In the genomic region with DNA sequence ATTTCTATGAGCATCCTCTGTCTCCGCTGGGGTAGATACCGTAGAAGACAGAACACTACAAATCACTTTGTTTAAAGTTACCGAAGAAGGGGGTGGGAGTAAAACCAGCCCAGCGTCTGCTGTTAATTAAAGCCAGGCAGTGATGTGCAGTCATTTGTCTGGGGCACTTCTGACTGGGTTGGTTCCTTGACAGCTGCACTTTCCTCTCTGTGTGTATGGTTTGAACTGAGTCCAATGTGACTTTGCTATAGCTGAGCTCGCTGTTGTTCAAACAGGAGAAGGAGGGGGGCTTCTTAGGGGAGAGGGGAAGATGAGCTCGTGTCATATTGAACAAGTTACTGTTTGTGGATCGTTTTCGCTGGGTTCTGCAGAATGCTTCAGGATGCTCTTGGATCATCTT, we compare ENCODE assay signal across 13 mouse cellular contexts.
A peak's percentile ranks its signal among the peaks of the same experiment; 100 is the strongest.
DNase-seq lines count a peak whose midpoint lies in the region; ATAC-seq and TF ChIP-seq lines count a peak whose summit lies in the region.
"Had no signal": no experiment of that assay in that cellular context is flagged by ENCODE, and none has a peak within 500 bp of the region (broad histone marks: within the 10 kb centered on the region; RNA-seq: fewer than 3 reads in every experiment).

No protein-coding gene starts in this region.

- no peak overlapping the region for H3K9ac ChIP-seq in kidney, embryonic 16.5 days (replicated peaks; ENCODE audit: low read length)
- H3K9ac ChIP-seq in embryonic facial prominence, embryonic 13.5 days = no peak overlapping the region
- H3K9ac ChIP-seq in limb, embryonic 14.5 days (ENCODE audit: low read depth, low read length, severe bottlenecking) = no peak overlapping the region
- H3K9ac ChIP-seq: kidney, embryonic 15.5 days; midbrain, embryonic 13.5 days; neural tube, embryonic 13.5 days had no signal

- H3K27ac ChIP-seq in kidney, embryonic 16.5 days (ENCODE audit: low read length) = no peak overlapping the region
- H3K27ac ChIP-seq in embryonic facial prominence, embryonic 13.5 days = peak overlapping the region; percentile 55
- no peak overlapping the region for H3K27ac ChIP-seq in limb, embryonic 14.5 days (replicated peaks; ENCODE audit: low read depth, low read length)
- H3K27ac ChIP-seq: heart, embryonic 10.5 days; kidney, embryonic 15.5 days; midbrain, embryonic 13.5 days; neural tube, embryonic 13.5 days had no signal

- no peak overlapping the region for H3K4me2 ChIP-seq in kidney, embryonic 16.5 days (replicated peaks; ENCODE audit: low read depth, low read length)
- H3K4me2 ChIP-seq in embryonic facial prominence, embryonic 13.5 days = peak overlapping the region; percentile 34
- H3K4me2 ChIP-seq in limb, embryonic 14.5 days (replicated peaks; ENCODE audit: low read depth, low read length, severe bottlenecking) = no peak overlapping the region
- H3K4me2 ChIP-seq: kidney, embryonic 15.5 days; midbrain, embryonic 13.5 days; neural tube, embryonic 13.5 days had no signal

- WGBS in kidney, embryonic 16.5 days = 22% methylated on average over 8 of the region's 8 CpGs
- 12% methylated on average over 8 of the region's 8 CpGs for WGBS in embryonic facial prominence, embryonic 13.5 days
- WGBS in limb, embryonic 14.5 days = 8% methylated on average over 8 of the region's 8 CpGs

- peak; percentile 42; the same call in 1 of the 2 replicates for ATAC-seq in kidney, embryonic 16.5 days (ENCODE audit: low FRiP score, low TSS enrichment)
- ATAC-seq in embryonic facial prominence, embryonic 13.5 days (ENCODE audit: insufficient number of reproducible peaks, insufficient read depth, low FRiP score, low TSS enrichment, low read depth) = peak; percentile 56; the same call in 1 of the 2 replicates
- peak; percentile 79 for ATAC-seq in limb, embryonic 14.5 days (ENCODE audit: low FRiP score, low read depth)
- ATAC-seq: CD4-positive, CD25-positive, alpha-beta regulatory T cell, adult 4 months; midbrain, embryonic 13.5 days had no signal

- H3K4me1 ChIP-seq in kidney, embryonic 16.5 days (ENCODE audit: insufficient read depth, low read length) = peaks cover 7% of the 10 kb centered on the region; the same call in 1 of the 2 replicates
- peaks cover 10% of the 10 kb centered on the region for H3K4me1 ChIP-seq in embryonic facial prominence, embryonic 13.5 days
- H3K4me1 ChIP-seq in limb, embryonic 14.5 days (ENCODE audit: control insufficient read depth, insufficient read depth, low read length) = peaks cover 7% of the 10 kb centered on the region
- H3K4me1 ChIP-seq: midbrain, embryonic 13.5 days had no signal

- DNase-seq in kidney, adult 8-10 months = no peak
- peak; percentile 47 for DNase-seq in NIH3T3 (ENCODE audit: low read depth)
- DNase-seq in limb, embryonic 14.5 days (ENCODE audit: low spot score) = peak; percentile 57
- no peak for DNase-seq in frontal cortex, postnatal 14 days (ENCODE audit: low spot score in 2 of 2)
- no peak for DNase-seq in right cerebral cortex, adult 18-20 months
- DNase-seq: right cerebral cortex, postnatal 25 days had no signal

- no peaks in the 10 kb centered on the region for H3K36me3 ChIP-seq in kidney, embryonic 16.5 days (ENCODE audit: insufficient read depth, low read length)
- H3K36me3 ChIP-seq in embryonic facial prominence, embryonic 13.5 days = no peaks in the 10 kb centered on the region
- no peaks in the 10 kb centered on the region for H3K36me3 ChIP-seq in limb, embryonic 14.5 days (ENCODE audit: control insufficient read depth, insufficient read depth, low read length)
- H3K36me3 ChIP-seq: heart, embryonic 10.5 days; kidney, embryonic 15.5 days; midbrain, embryonic 13.5 days; neural tube, embryonic 13.5 days had no signal

- H3K27me3 ChIP-seq in kidney, embryonic 16.5 days (ENCODE audit: insufficient read depth, low read length) = no peaks in the 10 kb centered on the region
- H3K27me3 ChIP-seq in embryonic facial prominence, embryonic 13.5 days = no peaks in the 10 kb centered on the region
- no peaks in the 10 kb centered on the region for H3K27me3 ChIP-seq in limb, embryonic 14.5 days (ENCODE audit: control insufficient read depth, insufficient read depth, low read length)
- H3K27me3 ChIP-seq: midbrain, embryonic 13.5 days; neural tube, embryonic 13.5 days had no signal

- H3K4me3 ChIP-seq in kidney, embryonic 16.5 days (ENCODE audit: low read length) = no peak overlapping the region
- H3K4me3 ChIP-seq in embryonic facial prominence, embryonic 13.5 days = no peak overlapping the region
- no peak overlapping the region for H3K4me3 ChIP-seq in limb, embryonic 14.5 days (replicated peaks; ENCODE audit: low read length)
- H3K4me3 ChIP-seq: heart, embryonic 10.5 days; kidney, embryonic 15.5 days; midbrain, embryonic 13.5 days; neural tube, embryonic 13.5 days had no signal

- no peak for TF ChIP-seq POLR2A in limb, embryonic 14.5 days (IDR thresholded peaks at IDR 0.05; ENCODE audit: borderline replicate concordance, extremely low read depth, insufficient read depth, insufficient read length)

- no peaks in the 10 kb centered on the region for H3K9me3 ChIP-seq in kidney, embryonic 16.5 days (ENCODE audit: low read length)
- H3K9me3 ChIP-seq in embryonic facial prominence, embryonic 13.5 days = no peaks in the 10 kb centered on the region
- no peaks in the 10 kb centered on the region for H3K9me3 ChIP-seq in limb, embryonic 14.5 days (ENCODE audit: control insufficient read depth, low read length)
- H3K9me3 ChIP-seq: heart, embryonic 10.5 days; kidney, embryonic 15.5 days; midbrain, embryonic 13.5 days; neural tube, embryonic 13.5 days had no signal

Comparison
In these comparisons a context has a peak if more than half of its experiments do, and no peak if none do; other contexts are left out.
1. DNase-seq: peak in NIH3T3 (single experiment) and limb, embryonic 14.5 days (single experiment); none in kidney, adult 8-10 months (0 of 2), frontal cortex, postnatal 14 days (0 of 2) and right cerebral cortex, adult 18-20 months (single experiment).
2. Peak in every context shown above with its lines, with median percentiles within 50 percentile points of each other: ATAC-seq.